Mouse (Mus musculus): ENCODE measurements at regions not wholly inside any gene's neighbourhood (a gene's known extent, or its start where the extent isn't known, plus 50 kb on each side); places are given as distances from the start of the nearest gene placed in this dataset.

DNA sequence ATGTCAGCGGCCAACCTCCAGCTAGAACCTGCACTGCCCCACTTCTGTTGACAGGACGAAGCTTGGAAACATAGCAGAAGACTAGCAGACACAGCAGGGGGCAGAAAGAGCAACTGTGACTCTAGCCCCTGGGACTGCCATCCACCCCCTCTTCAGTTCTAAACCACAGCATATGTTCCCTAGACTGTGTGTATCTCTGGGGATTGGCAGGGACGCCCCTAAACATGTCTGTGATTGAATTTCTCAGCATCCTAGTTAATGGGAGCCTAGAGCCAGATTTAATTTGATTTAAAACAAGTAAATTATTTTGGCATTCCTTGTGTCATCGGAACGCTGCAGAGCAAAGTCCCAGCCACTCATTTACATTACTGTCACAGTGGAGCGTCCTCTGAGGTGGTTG lies 228.7 kb downstream of the Rps15a start:
- TF ChIP-seq CTCF (IDR thresholded peaks at IDR 0.05; ENCODE audit: borderline replicate concordance, insufficient read depth, low read depth, low read length) (no peak), POLR2A (IDR thresholded peaks at IDR 0.05; ENCODE audit: borderline replicate concordance, insufficient read depth, low read length) (no peak)
